ENCODE assay signal across 11 mouse cellular contexts in genomic region chr2:33595085-33595423, GRCm38 (mm10). TPM values are rescaled to one million over a fixed set of nuclear protein-coding genes. Genes with fewer than 3 reads are reported as not detected.
DNase-seq lines count a peak whose midpoint lies in the region; ATAC-seq and TF ChIP-seq lines count a peak whose summit lies in the region.
"Had no signal": no experiment of that assay in that cellular context is flagged by ENCODE, and none has a peak within 500 bp of the region (broad histone marks: within the 10 kb centered on the region; RNA-seq: fewer than 3 reads in every experiment).

No protein-coding gene starts in this region.

- H3K4me3 ChIP-seq in lung, embryonic 15.5 days, result no peak overlapping the region
- H3K4me3 ChIP-seq in lung, adult 2 months (replicated peaks; ENCODE audit: extremely low read depth, low read depth, low read length), result no peak overlapping the region
- H3K4me3 ChIP-seq in embryonic facial prominence, embryonic 11.5 days (ENCODE audit: low read depth, low read length), result no peak overlapping the region
- no peak overlapping the region for H3K4me3 ChIP-seq in hindbrain, embryonic 14.5 days (replicated peaks; ENCODE audit: low read length)
- no peak overlapping the region for H3K4me3 ChIP-seq in neural tube, embryonic 14.5 days (ENCODE audit: low read depth, low read length)

- H3K4me2 ChIP-seq in lung, embryonic 15.5 days, result no peak overlapping the region
- H3K4me2 ChIP-seq in embryonic facial prominence, embryonic 11.5 days (ENCODE audit: low read depth, low read length), result no peak overlapping the region
- H3K4me2 ChIP-seq in hindbrain, embryonic 14.5 days (replicated peaks), result no peak overlapping the region
- no peak overlapping the region for H3K4me2 ChIP-seq in neural tube, embryonic 14.5 days (ENCODE audit: low read depth, low read length)

- no peak for DNase-seq in lung, adult 2 months
- DNase-seq in embryonic facial prominence, embryonic 11.5 days (ENCODE audit: low spot score), result no peak
- no peak for DNase-seq in hindbrain, embryonic 14.5 days (ENCODE audit: low spot score)
- DNase-seq in gastrocnemius, postnatal 14 days, result no peak
- no peak for DNase-seq in adrenal gland, postnatal 36 days
- DNase-seq: kidney, adult 11 months had no signal

- H3K27me3 ChIP-seq in lung, embryonic 15.5 days, result peaks cover 3% of the 10 kb centered on the region; the same call in 1 of the 2 replicates
- H3K27me3 ChIP-seq in embryonic facial prominence, embryonic 11.5 days (ENCODE audit: control insufficient read depth, insufficient read depth, low read length), result no peaks in the 10 kb centered on the region; the same call in 1 of the 2 replicates
- peaks cover 4% of the 10 kb centered on the region for H3K27me3 ChIP-seq in hindbrain, embryonic 14.5 days (ENCODE audit: control insufficient read depth, insufficient read depth, low read length)
- H3K27me3 ChIP-seq in neural tube, embryonic 14.5 days (ENCODE audit: control insufficient read depth, insufficient read depth, low read length), result no peaks in the 10 kb centered on the region; the same call in 1 of the 2 replicates

- no peak for TF ChIP-seq POLR2A in lung, adult 2 months (IDR thresholded peaks at IDR 0.05; ENCODE audit: borderline replicate concordance, extremely low read depth, low read depth, low read length)

- H3K27ac ChIP-seq in lung, embryonic 15.5 days, result no peak overlapping the region
- H3K27ac ChIP-seq in embryonic facial prominence, embryonic 11.5 days (replicated peaks; ENCODE audit: low read depth, low read length), result no peak overlapping the region
- 0 out of 2 replicates have a peak overlapping the region, but pooled peaks have one; percentile 6 for H3K27ac ChIP-seq in hindbrain, embryonic 14.5 days
- peak overlapping the region; percentile 62 for H3K27ac ChIP-seq in neural tube, embryonic 14.5 days (ENCODE audit: low read depth, low read length)

- no peaks in the 10 kb centered on the region for H3K9me3 ChIP-seq in lung, embryonic 15.5 days
- no peaks in the 10 kb centered on the region for H3K9me3 ChIP-seq in embryonic facial prominence, embryonic 11.5 days (replicated peaks; ENCODE audit: control insufficient read depth, low read length)
- no peaks in the 10 kb centered on the region for H3K9me3 ChIP-seq in hindbrain, embryonic 14.5 days (ENCODE audit: control insufficient read depth, low read length)
- no peaks in the 10 kb centered on the region for H3K9me3 ChIP-seq in neural tube, embryonic 14.5 days (ENCODE audit: control insufficient read depth, low read length)
- H3K9me3 ChIP-seq: G1E had no signal

- peaks cover 21% of the 10 kb centered on the region for H3K4me1 ChIP-seq in lung, embryonic 15.5 days
- H3K4me1 ChIP-seq in lung, adult 2 months (ENCODE audit: control insufficient read depth, insufficient read depth, low read length), result no peaks in the 10 kb centered on the region
- peaks cover 22% of the 10 kb centered on the region for H3K4me1 ChIP-seq in embryonic facial prominence, embryonic 11.5 days (ENCODE audit: control insufficient read depth, insufficient read depth, low read length)
- peaks cover 41% of the 10 kb centered on the region for H3K4me1 ChIP-seq in hindbrain, embryonic 14.5 days (replicated peaks; ENCODE audit: control insufficient read depth, insufficient read depth, low read length)
- peaks cover 33% of the 10 kb centered on the region for H3K4me1 ChIP-seq in neural tube, embryonic 14.5 days (ENCODE audit: control insufficient read depth, insufficient read depth, low read length)

- intact Hi-C loops in gastrocnemius, postnatal 14 days (cut with DNase I; ENCODE audit: low total_unique reads), result no loop called here

- TF ChIP-seq CTCF in lung, adult 2 months (IDR thresholded peaks at IDR 0.05; ENCODE audit: insufficient read depth, low read length), result no peak

- 22% methylated on average over 7 of the region's 7 CpGs for WGBS in lung, embryonic 15.5 days
- WGBS in lung, adult 2 months, result 50% methylated on average over 7 of the region's 7 CpGs
- WGBS in embryonic facial prominence, embryonic 11.5 days, result 10% methylated on average over 7 of the region's 7 CpGs
- WGBS in hindbrain, embryonic 14.5 days, result 16% methylated on average over 7 of the region's 7 CpGs
- 7% methylated on average over 7 of the region's 7 CpGs for WGBS in neural tube, embryonic 14.5 days

- ATAC-seq in lung, embryonic 15.5 days (ENCODE audit: borderline replicate concordance, extremely low read depth, low FRiP score, low TSS enrichment), result 0 out of 2 replicates have a peak, but pooled peaks have one; percentile 20
- 0 out of 2 replicates have a peak, but pooled peaks have one; percentile 34 for ATAC-seq in embryonic facial prominence, embryonic 11.5 days (replicated peaks; ENCODE audit: insufficient number of reproducible peaks, low FRiP score, low TSS enrichment, low read depth)
- ATAC-seq in hindbrain, embryonic 14.5 days (ENCODE audit: low FRiP score), result no peak
- ATAC-seq in neural tube, embryonic 14.5 days (ENCODE audit: low read depth), result peak; percentile 49; the same call in 1 of the 2 replicates
- ATAC-seq: forebrain, embryonic 16.5 days had no signal

- no peaks in the 10 kb centered on the region for H3K36me3 ChIP-seq in lung, embryonic 15.5 days
- H3K36me3 ChIP-seq in embryonic facial prominence, embryonic 11.5 days (replicated peaks; ENCODE audit: control insufficient read depth, insufficient read depth, low read depth, low read length), result no peaks in the 10 kb centered on the region
- H3K36me3 ChIP-seq in hindbrain, embryonic 14.5 days (replicated peaks; ENCODE audit: control insufficient read depth, insufficient read depth), result no peaks in the 10 kb centered on the region
- no peaks in the 10 kb centered on the region for H3K36me3 ChIP-seq in neural tube, embryonic 14.5 days (ENCODE audit: control insufficient read depth, insufficient read depth, low read length)
- H3K36me3 ChIP-seq: G1E had no signal

- H3K9ac ChIP-seq in lung, embryonic 15.5 days, result no peak overlapping the region
- no peak overlapping the region for H3K9ac ChIP-seq in embryonic facial prominence, embryonic 11.5 days (replicated peaks; ENCODE audit: low read length)
- no peak overlapping the region for H3K9ac ChIP-seq in hindbrain, embryonic 14.5 days
- no peak overlapping the region for H3K9ac ChIP-seq in neural tube, embryonic 14.5 days (replicated peaks; ENCODE audit: low read depth, low read length)

RNA-seq across cellular contexts. Expression of gene Lmx1b, which starts 45.3 kb away (rescaled TPM):
- 0.09 TPM in 1 of 2 replicates, not detected in the other for polyA plus RNA-seq in lung, embryonic 15.5 days (2015; fragmentation: Nextera tagmentation; extraction: Ambion mirVana)
- polyA plus RNA-seq in lung, adult 2 months (2012; rRNA removed), result 0.16 and 0.31 TPM in 2 replicates
- 1.2 TPM in 2 replicates for polyA plus RNA-seq in embryonic facial prominence, embryonic 11.5 days (2014; fragmentation: Nextera tagmentation; extraction: Ambion mirVana)
- polyA plus RNA-seq in hindbrain, embryonic 14.5 days (2014; fragmentation: Nextera tagmentation; extraction: Ambion mirVana), result 6.7 and 8.7 TPM in 2 replicates
- polyA plus RNA-seq in neural tube, embryonic 14.5 days (2014; fragmentation: Nextera tagmentation; extraction: Ambion mirVana), result 13.1 and 16.3 TPM in 2 replicates
- under 1 TPM; 0.39 to 0.51 TPM for total RNA-seq in gastrocnemius, postnatal 14 days (2021)
- under 1 TPM in 1 of 2 experiments, not detected in 1; 0.07 TPM for total RNA-seq in adrenal gland, postnatal 36 days (2021)
- polyA plus RNA-seq: forebrain, embryonic 16.5 days; G1E; liver, embryonic 16.5 days had no signal

Comparison
In these comparisons a context has a peak if more than half of its experiments do, and no peak if none do; other contexts are left out.
1. H3K27ac ChIP-seq: peak in hindbrain, embryonic 14.5 days (single experiment) and neural tube, embryonic 14.5 days (single experiment); none in lung, embryonic 15.5 days (single experiment) and embryonic facial prominence, embryonic 11.5 days (single experiment).